Mouse (Mus musculus) heart, adult 2 months (tissue): ENCODE measurements at regions not wholly inside any gene's neighbourhood (a gene's known extent, or its start where the extent isn't known, plus 50 kb on each side); places are given as distances from the start of the nearest gene placed in this dataset.

ENCODE experiments used
- CTCF ChIP-seq: fragments of 200-600 bp; IDR thresholded peaks from 2 replicates; pipeline ENCODE4 v1.8.1; 2022; ENCODE audit warnings: antibody characterized with exemption, mild to moderate bottlenecking, moderate library complexity
- POLR2A ChIP-seq: fragments of 200-500 bp; IDR thresholded peaks from 2 replicates; pipeline ENCODE4 v1.6.1; 2011; ENCODE audit warnings: mild to moderate bottlenecking, low read depth, low read length, control low read depth; ENCODE audit not compliant: insufficient read depth

DNA sequence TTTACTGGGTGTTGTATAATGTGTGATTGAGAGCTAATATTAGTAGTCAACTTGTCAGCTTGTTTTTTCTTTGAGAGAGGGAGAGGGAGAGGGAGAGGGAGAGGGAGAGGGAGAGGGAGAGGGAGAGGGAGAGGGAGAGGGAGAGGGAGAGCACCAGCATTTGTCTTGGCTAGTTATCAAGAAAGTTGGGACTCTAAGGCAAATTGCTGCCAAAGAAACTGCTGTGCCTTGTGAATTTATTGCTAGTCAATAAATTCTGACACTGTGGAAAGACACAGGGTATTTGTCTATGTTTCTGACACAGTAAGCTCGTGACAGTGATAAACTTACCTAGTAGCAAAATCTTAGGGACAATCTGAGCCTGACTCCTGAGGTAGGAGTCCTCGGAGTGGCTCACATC, 61.2 kb upstream of the Gm10260 start:
- TF ChIP-seq CTCF: no peak
- no peak for TF ChIP-seq POLR2A
